Mouse (Mus musculus): ENCODE measurements around the gene Srsf1.

Gene Srsf1

GRCm38 (mm10) chr11:88046944-88047794 lies at the start of gene Srsf1:
TSS of gene Srsf1 (plus strand) at chr11:88047373.
- peak; percentile 97 for DNase-seq (ENCODE audit: low read depth, low spot score)

- DNase-seq (ENCODE audit: low read depth, low spot score), result no peak
Observed at GRCm38 (mm10) chr11:87999751-88000150, 47.4 kb upstream of the Srsf1 start.

- DNase-seq (ENCODE audit: low read depth, low spot score), result no peak
Observed at GRCm38 (mm10) chr11:88002738-88003137, 44.4 kb upstream of the Srsf1 start.

GRCm38 (mm10) chr11:88004123-88004522 lies 43.0 kb upstream of the Srsf1 start:
- no peak for DNase-seq (ENCODE audit: low read depth, low spot score)

- DNase-seq (ENCODE audit: low read depth, low spot score), result no peak
Observed at GRCm38 (mm10) chr11:88008641-88009040, 38.5 kb upstream of the Srsf1 start.

GRCm38 (mm10) chr11:88009542-88010190 lies 37.5 kb upstream of the Srsf1 start:
- peak; percentile 28 for DNase-seq (ENCODE audit: low read depth, low spot score)

GRCm38 (mm10) chr11:88011208-88011913 lies 35.8 kb upstream of the Srsf1 start:
- DNase-seq (ENCODE audit: low read depth, low spot score), result no peak

GRCm38 (mm10) chr11:88011914-88012419 lies 35.2 kb upstream of the Srsf1 start:
- no peak for DNase-seq (ENCODE audit: low read depth, low spot score)

- no peak for DNase-seq (ENCODE audit: low read depth, low spot score)
Observed at GRCm38 (mm10) chr11:88012621-88013244, 34.4 kb upstream of the Srsf1 start.

GRCm38 (mm10) chr11:88013632-88014031 lies 33.5 kb upstream of the Srsf1 start:
- no peak for DNase-seq (ENCODE audit: low read depth, low spot score)

- no peak for DNase-seq (ENCODE audit: low read depth, low spot score)
Observed at GRCm38 (mm10) chr11:88015161-88015560, 32.0 kb upstream of the Srsf1 start.

GRCm38 (mm10) chr11:88015795-88016194 lies 31.4 kb upstream of the Srsf1 start:
- DNase-seq (ENCODE audit: low read depth, low spot score), result no peak

- no peak for DNase-seq (ENCODE audit: low read depth, low spot score)
Observed at GRCm38 (mm10) chr11:88023933-88024332, 23.2 kb upstream of the Srsf1 start.

GRCm38 (mm10) chr11:88027391-88028035 lies 19.7 kb upstream of the Srsf1 start:
- no peak for DNase-seq (ENCODE audit: low read depth, low spot score)

- DNase-seq (ENCODE audit: low read depth, low spot score), result no peak
Observed at GRCm38 (mm10) chr11:88028193-88028684, 18.9 kb upstream of the Srsf1 start.

GRCm38 (mm10) chr11:88030219-88030618 lies 17.0 kb upstream of the Srsf1 start:
- DNase-seq (ENCODE audit: low read depth, low spot score), result no peak

GRCm38 (mm10) chr11:88030836-88031235 lies 16.3 kb upstream of the Srsf1 start:
- no peak for DNase-seq (ENCODE audit: low read depth, low spot score)

GRCm38 (mm10) chr11:88031753-88032152 lies 15.4 kb upstream of the Srsf1 start:
- DNase-seq (ENCODE audit: low read depth, low spot score), result no peak

- DNase-seq (ENCODE audit: low read depth, low spot score), result no peak
Observed at GRCm38 (mm10) chr11:88035970-88036369, 11.2 kb upstream of the Srsf1 start.

- no peak for DNase-seq (ENCODE audit: low read depth, low spot score)
Observed at GRCm38 (mm10) chr11:88036761-88037251, 10.4 kb upstream of the Srsf1 start.

- no peak for DNase-seq (ENCODE audit: low read depth, low spot score)
Observed at GRCm38 (mm10) chr11:88037386-88037785, 9.8 kb upstream of the Srsf1 start.
